Mouse (Mus musculus): ENCODE data around the gene Nfkb2. TPM values are rescaled to one million over a fixed set of nuclear protein-coding genes. Genes with fewer than 3 reads are reported as not detected.
A peak's percentile ranks its signal among the peaks of the same experiment; 100 is the strongest.

Nfkb2 gene
- total and polyA plus RNA-seq, 2 experiments from 2014 or later, result 6.6 to 26.9 TPM

DNA sequence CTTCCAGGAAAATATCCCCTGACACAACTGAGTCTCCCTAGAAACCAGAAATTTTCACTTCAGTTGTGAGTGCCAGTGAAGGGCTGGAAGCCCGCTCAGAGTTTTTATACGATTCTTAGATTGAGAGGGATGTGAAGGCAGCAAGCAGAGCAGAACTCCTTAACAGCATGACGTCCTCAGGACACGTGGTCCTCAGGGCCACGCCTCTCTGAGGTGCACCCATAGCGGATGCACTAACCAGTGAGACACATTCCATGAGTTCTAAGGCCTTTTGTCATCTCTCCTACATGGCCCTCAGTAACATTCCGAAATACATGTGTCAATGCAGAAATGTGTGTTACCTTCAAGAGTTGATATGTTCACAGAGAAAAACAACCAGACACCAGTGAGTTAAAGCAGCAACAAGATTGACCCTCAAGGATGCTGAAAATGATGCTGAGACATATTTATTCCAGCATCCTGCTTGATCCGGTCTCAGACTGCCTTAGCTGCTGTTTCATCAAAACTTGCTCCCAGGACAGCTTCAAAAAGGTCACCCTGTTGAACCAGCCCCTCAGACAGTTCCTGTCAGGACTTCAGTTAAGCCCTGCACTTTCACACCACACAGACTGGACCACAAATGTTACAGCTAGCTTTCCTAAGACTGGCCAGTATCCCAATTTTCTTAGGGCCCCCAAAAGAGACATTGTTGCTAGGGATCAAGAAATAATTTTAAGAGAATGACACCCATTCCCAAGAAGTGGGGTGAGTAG lies 3.6 kb upstream of the Nfkb2 start:
- no peaks in the 10 kb centered on the region for H3K4me1 ChIP-seq (ENCODE audit: control insufficient read depth, insufficient read depth)
- no peak overlapping the region for H3K27ac ChIP-seq (ENCODE audit: low read depth)
- H3K9ac ChIP-seq (replicated peaks; ENCODE audit: low read depth, low read length), result no peak overlapping the region
- no peak for ATAC-seq (ENCODE audit: insufficient read depth, low read depth)
- DNase-seq (ENCODE audit: low spot score), result no peak
- 38% methylated on average over 8 of the region's 8 CpGs for WGBS
- no peak overlapping the region for H3K4me3 ChIP-seq (ENCODE audit: low read depth, low read length)
- H3K36me3 ChIP-seq (replicated peaks; ENCODE audit: control insufficient read depth, insufficient read depth, low read length), result no peaks in the 10 kb centered on the region
- no peaks in the 10 kb centered on the region for H3K27me3 ChIP-seq (ENCODE audit: control insufficient read depth, insufficient read depth, low read length)
- TF ChIP-seq CTCF (IDR thresholded peaks at IDR 0.05; ENCODE audit: low read depth) (no peak), EP300 (IDR thresholded peaks at IDR 0.05; ENCODE audit: low read depth) (no peak)
- H3K4me2 ChIP-seq (ENCODE audit: low read depth, low read length), result no peak overlapping the region
- no peaks in the 10 kb centered on the region for H3K9me3 ChIP-seq (replicated peaks; ENCODE audit: control insufficient read depth, low read length)

DNA sequence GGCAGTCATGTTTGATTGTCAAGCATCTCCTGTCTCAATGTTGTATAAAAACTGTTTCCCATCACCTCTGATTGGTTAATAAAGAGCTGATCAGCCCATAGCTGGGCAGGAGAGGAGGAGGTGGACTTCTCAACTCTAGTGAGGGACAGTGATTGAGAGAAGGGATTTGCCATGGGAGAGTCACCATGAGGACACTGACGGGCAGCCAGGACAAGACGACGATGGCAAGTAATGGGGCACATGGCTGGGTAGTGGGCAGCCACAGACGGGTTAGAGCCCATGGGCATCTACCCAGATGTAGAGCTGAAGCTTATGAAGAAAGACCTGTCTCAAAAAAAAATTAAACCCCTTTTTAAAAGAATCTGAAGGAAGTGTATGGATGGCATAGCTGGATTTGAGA lies 1.6 kb upstream of the Nfkb2 start:
- no peak for ATAC-seq (ENCODE audit: insufficient read depth, low read depth)
- 81% methylated on average over 4 of the region's 4 CpGs for WGBS
- no peak for DNase-seq (ENCODE audit: low spot score)

DNA sequence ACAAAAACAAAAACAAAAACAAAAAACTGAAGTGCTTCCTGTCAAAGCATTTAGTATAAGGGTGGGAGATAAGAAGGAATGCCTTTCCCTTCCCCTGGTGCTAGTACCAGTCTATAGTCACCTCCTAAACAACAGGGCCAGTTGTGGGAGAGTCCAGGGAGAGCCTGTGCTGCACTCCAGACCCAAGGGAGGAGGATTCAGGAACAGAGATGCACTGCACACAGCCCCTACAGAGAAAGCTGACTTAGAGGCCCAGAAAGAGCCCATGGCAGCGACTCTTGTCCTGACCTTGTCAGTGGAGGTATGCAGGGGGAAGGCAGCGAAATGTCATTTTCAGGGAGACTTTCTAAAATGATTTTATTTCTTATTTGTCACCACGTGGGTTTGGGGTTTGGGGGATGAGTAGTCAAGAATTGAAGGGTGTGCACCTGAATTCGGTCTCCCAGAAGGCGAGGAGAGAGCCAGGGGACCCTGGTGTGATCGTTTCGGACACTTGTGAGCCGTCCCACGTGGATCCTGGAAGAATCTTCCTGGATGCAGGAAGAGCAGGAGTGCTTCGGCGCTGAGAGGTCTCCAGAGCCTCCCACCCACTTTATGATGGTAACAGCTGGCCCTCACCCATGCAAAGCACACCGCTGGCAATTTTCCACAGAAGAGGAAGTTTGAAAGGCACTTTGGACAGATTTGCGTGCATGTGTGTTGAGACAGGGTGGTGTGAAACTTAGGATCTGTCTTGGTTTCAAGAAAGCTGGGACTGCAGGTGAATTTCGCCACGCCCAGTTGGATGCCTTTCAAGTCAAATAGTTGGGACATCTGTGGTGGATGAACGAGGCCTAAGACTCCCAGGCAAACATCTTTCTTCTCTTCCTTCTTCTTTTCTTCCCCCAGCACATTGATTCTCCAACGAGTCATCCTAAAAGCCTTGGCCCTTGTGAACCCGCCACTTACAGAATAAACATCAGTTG lies 587 bp upstream of the Nfkb2 start:
- Histone ChIP-seq H3K27ac (ENCODE audit: low read depth) (peak overlapping the region; percentile 81; the same call in 1 of the 2 replicates), H3K9ac (replicated peaks; ENCODE audit: low read depth, low read length) (0 out of 2 replicates have a peak overlapping the region, but pooled peaks have one; percentile 53), H3K36me3 (replicated peaks; ENCODE audit: control insufficient read depth, insufficient read depth, low read length) (peaks cover 15% of the 10 kb centered on the region), H3K4me2 (ENCODE audit: low read depth, low read length) (peak overlapping the region; percentile 94), H3K27me3 (ENCODE audit: control insufficient read depth, insufficient read depth, low read length) (no peaks in the 10 kb centered on the region), H3K4me1 (ENCODE audit: control insufficient read depth, insufficient read depth) (peaks cover 6% of the 10 kb centered on the region; the same call in 1 of the 2 replicates), H3K4me3 (ENCODE audit: low read depth, low read length) (peak overlapping the region; percentile 76), H3K9me3 (replicated peaks; ENCODE audit: control insufficient read depth, low read length) (no peaks in the 10 kb centered on the region)
- no peak for ATAC-seq (ENCODE audit: insufficient read depth, low read depth)
- TF ChIP-seq CTCF (IDR thresholded peaks at IDR 0.05; ENCODE audit: low read depth) (no peak), EP300 (IDR thresholded peaks at IDR 0.05; ENCODE audit: low read depth) (no peak)
- 54% methylated on average over 18 of the region's 18 CpGs for WGBS
- DNase-seq (ENCODE audit: low spot score), result no peak

More for the DNA sequence above, 1.6 kb upstream of the Nfkb2 start:
- Histone ChIP-seq H3K4me2 (ENCODE audit: low read depth, low read length) (no peak overlapping the region), H3K9me3 (replicated peaks; ENCODE audit: control insufficient read depth, low read length) (no peaks in the 10 kb centered on the region), H3K4me1 (ENCODE audit: control insufficient read depth, insufficient read depth) (peaks cover 6% of the 10 kb centered on the region; the same call in 1 of the 2 replicates), H3K36me3 (replicated peaks; ENCODE audit: control insufficient read depth, insufficient read depth, low read length) (peaks cover 9% of the 10 kb centered on the region), H3K9ac (replicated peaks; ENCODE audit: low read depth, low read length) (no peak overlapping the region), H3K27me3 (ENCODE audit: control insufficient read depth, insufficient read depth, low read length) (no peaks in the 10 kb centered on the region), H3K27ac (ENCODE audit: low read depth) (no peak overlapping the region), H3K4me3 (ENCODE audit: low read depth, low read length) (no peak overlapping the region)
- TF ChIP-seq EP300 (IDR thresholded peaks at IDR 0.05; ENCODE audit: low read depth) (no peak), CTCF (IDR thresholded peaks at IDR 0.05; ENCODE audit: low read depth) (no peak)

DNA sequence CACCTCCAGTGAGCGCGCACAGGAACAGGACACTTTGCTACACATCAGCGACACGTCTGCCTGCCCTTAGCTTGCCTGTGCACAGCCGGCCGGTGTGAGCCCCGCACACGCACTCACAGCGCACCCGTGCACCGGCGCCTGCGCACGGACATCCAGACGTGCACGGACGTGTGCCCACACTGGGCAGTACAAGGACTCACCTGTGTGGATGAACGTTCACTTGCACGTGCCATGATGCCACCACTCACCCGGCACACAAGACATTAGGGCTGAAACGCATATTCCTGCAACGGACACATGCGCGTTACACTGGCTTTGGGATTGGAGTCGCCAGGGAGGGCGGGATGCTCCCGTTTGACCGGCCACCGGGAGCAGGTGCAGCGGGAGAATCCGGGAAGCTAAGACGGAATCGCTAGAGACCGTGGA lies 801 bp downstream of the Nfkb2 start:
- Histone ChIP-seq H3K4me3 (ENCODE audit: low read depth, low read length) (peak overlapping the region; percentile 76), H3K9me3 (replicated peaks; ENCODE audit: control insufficient read depth, low read length) (no peaks in the 10 kb centered on the region), H3K27me3 (ENCODE audit: control insufficient read depth, insufficient read depth, low read length) (no peaks in the 10 kb centered on the region), H3K36me3 (replicated peaks; ENCODE audit: control insufficient read depth, insufficient read depth, low read length) (peaks cover 20% of the 10 kb centered on the region), H3K4me2 (ENCODE audit: low read depth, low read length) (peak overlapping the region; percentile 94), H3K4me1 (ENCODE audit: control insufficient read depth, insufficient read depth) (peaks cover 6% of the 10 kb centered on the region; the same call in 1 of the 2 replicates), H3K9ac (replicated peaks; ENCODE audit: low read depth, low read length) (peak overlapping the region; percentile 53), H3K27ac (ENCODE audit: low read depth) (peak overlapping the region; percentile 81)
- WGBS, result under 1% methylated on average over 34 of the region's 34 CpGs
- peak; percentile 34 for ATAC-seq (ENCODE audit: insufficient read depth, low read depth)
- TF ChIP-seq CTCF (IDR thresholded peaks at IDR 0.05; ENCODE audit: low read depth), result no peak
- no peak for TF ChIP-seq EP300 (IDR thresholded peaks at IDR 0.05; ENCODE audit: low read depth)
- no peak for DNase-seq (ENCODE audit: low spot score)

DNA sequence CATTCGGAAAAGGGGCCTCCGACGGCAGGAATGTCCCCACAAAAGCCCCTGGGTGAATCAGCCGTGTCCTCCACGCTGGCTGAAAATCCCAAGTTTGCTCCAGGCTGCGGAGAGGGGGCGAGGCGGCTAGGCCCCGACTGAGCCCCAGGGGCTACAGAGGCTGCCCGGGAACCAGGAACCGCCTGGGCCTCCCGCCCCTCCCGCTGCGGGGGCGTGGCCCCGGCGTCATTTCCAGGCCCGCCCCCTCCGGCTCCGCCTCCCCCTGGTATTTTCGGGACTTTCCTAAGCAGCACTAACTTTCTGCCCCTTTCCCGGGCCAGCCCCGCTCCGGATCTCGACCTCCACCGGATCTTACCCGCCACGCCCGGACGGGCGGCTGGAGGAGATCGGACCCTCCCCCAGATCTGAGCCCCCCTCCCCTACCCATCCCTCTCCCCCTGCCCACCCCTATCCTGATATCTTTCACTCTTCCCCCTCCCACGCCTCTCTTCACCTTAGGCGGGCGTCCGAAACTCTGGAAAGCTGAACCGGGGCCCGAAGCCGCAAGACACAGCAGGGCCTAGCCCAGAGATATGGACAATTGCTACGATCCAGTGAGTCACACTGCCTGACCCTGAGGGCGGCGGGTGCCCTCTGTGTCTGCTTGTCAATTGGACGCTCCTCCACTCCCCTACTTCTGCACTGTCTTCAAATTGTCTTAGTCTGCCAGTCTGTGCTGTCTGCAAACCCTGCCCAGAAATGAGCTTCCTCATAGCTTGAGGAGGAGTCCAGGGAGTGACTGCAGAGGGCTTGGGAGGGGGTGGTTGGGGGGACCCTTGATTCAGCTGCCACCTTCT lies 1.5 kb downstream of the Nfkb2 start:
- Histone ChIP-seq H3K27ac (ENCODE audit: low read depth) (peak overlapping the region; percentile 81), H3K36me3 (replicated peaks; ENCODE audit: control insufficient read depth, insufficient read depth, low read length) (peaks cover 27% of the 10 kb centered on the region), H3K9ac (replicated peaks; ENCODE audit: low read depth, low read length) (peak overlapping the region; percentile 53), H3K4me3 (ENCODE audit: low read depth, low read length) (peak overlapping the region; percentile 76), H3K27me3 (ENCODE audit: control insufficient read depth, insufficient read depth, low read length) (no peaks in the 10 kb centered on the region), H3K9me3 (replicated peaks; ENCODE audit: control insufficient read depth, low read length) (no peaks in the 10 kb centered on the region), H3K4me1 (ENCODE audit: control insufficient read depth, insufficient read depth) (peaks cover 6% of the 10 kb centered on the region; the same call in 1 of the 2 replicates), H3K4me2 (ENCODE audit: low read depth, low read length) (peak overlapping the region; percentile 94)
- DNase-seq (ENCODE audit: low spot score) (peak; percentile 81), ATAC-seq (ENCODE audit: insufficient read depth, low read depth) (peak; percentile 68)
- 1% methylated on average over 41 of the region's 43 CpGs for WGBS
- no peak for TF ChIP-seq CTCF (IDR thresholded peaks at IDR 0.05; ENCODE audit: low read depth)
- TF ChIP-seq EP300 (IDR thresholded peaks at IDR 0.05; ENCODE audit: low read depth), result no peak

Data from heart, postnatal 0 days (tissue).